Mouse (Mus musculus): Measurements from ENCODE around the gene AI837181.

DNA sequence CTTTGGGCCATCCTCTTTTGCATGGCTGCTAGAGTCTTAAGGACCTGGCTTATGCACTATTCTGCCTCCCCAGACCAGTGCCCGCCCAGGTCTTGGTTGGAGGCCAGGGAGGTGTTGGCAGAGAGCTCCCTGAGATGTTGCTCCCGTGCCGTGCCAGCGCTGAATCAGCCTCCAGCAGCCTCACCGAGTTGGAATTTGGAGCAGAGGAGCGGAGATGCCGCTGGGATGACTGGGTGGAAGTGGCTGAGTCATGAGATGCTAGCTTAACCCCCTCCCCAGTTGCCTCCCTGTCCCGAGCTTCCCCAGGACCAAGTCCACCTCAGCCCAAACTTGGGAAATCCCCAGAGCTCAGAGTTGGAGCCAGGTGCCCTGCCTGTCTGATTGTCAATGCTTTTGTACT lies 4.9 kb downstream of the AI837181 start:
- TF ChIP-seq CTCF (IDR thresholded peaks at IDR 0.05; ENCODE audit: low read depth, low read length) = no peak
- TF ChIP-seq GATA1 (IDR thresholded peaks at IDR 0.05; ENCODE audit: borderline replicate concordance, low read length) = no peak
- no peak for TF ChIP-seq GATA2 (IDR thresholded peaks at IDR 0.05; ENCODE audit: borderline replicate concordance, low read depth, low read length)
- TF ChIP-seq TAL1 (conservative IDR thresholded peaks at IDR 0.05; ENCODE audit: low read depth, low read length) = no peak
- no peak for TF ChIP-seq POLR2AphosphoS5 (IDR thresholded peaks at IDR 0.05; ENCODE audit: insufficient replicate concordance, low read depth, low read length)
